Mouse (Mus musculus) NIH3T3 (cell line): ENCODE data around the gene Cramp1l.

Experiments
- DNase-seq: peaks from one replicate; pipeline ENCODE4 v3.0.0-alpha.2; 2012; ENCODE audit warnings: low read depth

Cramp1l gene

DNA sequence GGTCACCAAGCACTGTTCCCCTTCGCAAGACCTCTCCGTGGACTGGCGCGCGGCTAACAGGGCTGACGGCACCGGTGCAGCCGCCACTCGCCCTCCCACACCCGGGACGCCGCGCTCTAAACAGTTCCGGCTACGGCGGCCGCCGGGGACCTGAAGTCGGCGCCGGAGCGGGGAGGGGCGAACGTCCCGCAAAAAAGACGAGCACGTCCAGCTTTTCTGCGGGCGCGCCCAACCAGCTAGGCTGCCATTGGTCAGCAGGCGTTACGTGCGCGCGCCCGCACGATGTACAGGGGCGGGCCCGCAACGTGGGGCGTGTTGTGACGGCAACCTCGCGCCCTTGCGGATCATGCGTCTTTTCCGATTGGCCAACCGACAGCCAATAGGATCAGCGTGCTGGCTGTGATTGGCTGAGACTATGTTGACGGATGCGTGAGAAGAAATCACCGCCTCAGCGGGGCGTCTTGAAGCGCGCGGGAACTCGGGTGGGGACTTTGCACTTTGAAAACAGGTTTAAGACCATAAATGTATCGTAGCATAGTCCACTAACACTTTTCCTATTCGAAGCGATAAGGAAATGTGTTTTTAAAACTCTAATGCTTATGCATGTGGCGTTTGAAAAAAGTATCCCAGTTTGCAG is at the start of gene Cramp1l, which contains the start of gene Ift140:
Gene Cramp1l (minus strand): TSS at position 134 of the 637 bp plus-strand sequence.
Gene Ift140 (plus strand): TSS at position 431 of the 637 bp plus-strand sequence.
- DNase-seq = peak; percentile 100

DNA sequence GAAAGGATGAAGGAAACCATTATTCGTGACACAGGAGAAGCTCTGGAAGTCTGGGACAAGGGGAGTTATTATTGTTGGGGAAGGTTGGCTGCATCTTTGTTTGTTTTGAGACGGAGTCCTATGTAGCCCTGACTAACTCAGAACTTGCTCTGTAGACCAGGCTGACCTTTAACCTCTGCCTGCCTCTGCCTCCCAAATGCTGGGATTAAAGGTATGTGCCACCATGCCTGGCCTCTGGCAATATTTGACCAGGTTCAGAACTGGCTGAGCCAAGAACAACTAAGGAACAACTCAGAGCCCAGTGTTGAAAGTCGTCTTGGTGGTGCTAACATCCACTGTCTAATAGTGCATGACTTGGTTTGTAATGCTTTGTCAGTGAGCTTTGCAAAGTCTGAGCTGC is 49.6 kb upstream of the Cramp1l start:
- no peak for DNase-seq

DNA sequence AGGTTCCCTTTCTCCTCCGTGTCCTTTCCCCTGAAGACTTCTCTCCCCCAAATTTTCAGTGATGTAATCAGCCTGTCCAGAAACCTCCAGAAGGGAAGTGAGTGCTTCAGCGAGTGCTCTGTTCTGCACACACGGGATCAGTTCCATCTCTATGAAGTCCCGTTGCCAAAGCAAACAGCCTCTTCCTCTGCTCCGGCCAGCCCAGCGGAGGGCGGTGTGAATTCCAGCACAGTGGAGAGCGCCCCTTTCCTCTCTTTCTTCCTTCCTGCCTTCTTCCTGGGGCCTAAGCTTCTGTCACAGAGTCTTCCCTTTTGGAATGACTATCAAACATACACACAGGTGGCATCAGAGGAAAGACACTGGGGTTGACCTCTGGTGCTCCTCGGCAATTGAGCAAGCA is 48.8 kb upstream of the Cramp1l start:
- DNase-seq = peak; percentile 30

DNA sequence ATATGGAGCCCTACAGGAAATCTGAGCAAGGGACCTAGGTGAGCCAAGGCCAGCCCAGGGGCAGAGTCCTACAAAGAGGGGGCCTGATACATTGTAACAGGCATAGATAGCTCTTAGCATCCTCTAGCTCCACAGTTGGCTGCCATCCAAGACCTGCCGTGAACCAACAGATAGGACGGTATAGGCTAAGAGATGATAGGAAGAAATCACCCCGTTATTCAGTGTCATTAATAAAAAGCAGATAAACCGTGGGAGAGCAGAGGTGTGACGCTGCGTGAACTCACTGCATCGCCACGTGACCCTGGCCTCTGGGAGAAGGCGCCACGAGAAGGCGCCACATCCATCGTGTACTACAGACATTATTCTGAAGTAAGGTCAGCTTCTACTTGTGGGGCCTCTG is 48.3 kb upstream of the Cramp1l start:
- no peak for DNase-seq

DNA sequence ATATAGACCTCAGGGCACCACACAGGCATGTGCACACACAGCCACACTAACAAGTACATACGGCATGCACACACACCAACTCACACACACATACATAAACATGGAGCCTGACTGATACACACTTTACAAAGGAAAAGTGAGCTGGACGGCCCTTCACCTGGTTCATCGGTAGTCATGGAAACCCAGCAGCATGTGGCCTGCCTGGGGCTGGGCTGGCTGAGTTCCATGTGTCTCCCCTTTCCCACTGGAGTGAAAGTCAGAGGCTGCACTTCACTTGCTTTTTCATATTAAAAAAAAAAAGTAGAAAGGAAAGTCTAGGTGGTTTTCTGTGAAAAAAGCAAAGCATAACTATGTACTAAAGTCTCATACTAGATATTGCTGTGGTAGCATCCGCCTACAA is 47.7 kb upstream of the Cramp1l start:
- no peak for DNase-seq

DNA sequence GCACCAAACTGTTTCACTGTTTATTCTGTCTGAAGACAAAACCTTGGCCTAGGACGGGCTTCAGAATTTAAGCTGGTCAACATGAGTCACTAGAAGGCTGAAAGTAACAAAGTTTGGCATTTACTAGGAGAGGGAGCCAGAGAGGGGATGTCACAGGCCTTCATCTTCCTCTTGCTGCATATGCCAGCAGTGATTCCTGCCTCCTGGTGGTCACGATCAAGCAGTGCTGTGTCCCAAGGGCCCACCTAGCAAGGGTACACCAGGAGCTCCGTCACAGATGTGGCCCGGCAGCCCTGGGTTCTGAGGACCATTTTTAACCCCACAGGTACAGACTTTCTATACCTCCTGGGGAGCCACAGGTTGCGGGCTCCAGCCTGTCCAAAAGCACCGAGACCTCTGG is 41.5 kb upstream of the Cramp1l start:
- DNase-seq = no peak

DNA sequence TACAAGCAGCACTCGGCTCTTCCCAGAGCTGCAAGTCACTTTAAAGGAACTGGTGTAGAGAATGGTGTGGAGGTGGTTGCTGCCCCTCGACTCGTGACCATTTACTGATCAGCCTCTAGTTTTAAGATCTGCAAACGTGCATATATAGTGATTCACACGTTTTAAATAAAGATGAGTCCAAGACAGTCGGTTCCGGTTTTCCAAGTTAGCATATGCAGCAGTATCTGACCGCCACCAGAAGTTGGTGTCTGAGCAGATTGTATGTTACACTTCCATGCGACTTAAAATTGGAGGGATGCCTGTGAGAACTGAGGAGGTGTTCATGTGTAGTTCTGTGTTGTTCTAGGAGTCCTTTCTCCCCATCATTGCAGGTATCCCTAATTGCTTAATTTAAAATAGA is 37.7 kb upstream of the Cramp1l start:
- no peak for DNase-seq

DNA sequence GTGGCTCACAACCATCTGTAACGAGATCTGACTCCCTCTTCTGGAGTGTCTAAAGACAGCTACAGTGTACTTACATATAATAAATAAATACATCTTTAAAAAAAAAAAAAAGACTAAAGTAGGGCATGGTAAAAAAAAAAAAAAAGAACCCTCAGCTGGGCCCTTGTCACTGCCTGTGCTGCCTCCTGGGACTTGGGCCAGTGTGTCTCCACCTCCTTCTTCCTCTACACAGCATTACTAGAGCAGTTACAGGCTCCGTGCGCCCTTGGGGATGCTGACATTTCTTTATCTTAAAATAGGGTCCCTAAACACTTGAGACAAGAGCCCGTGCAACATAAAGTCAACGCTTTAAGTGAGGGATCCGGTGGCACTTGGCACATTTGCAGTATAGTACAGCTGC is 31.6 kb upstream of the Cramp1l start:
- no peak for DNase-seq

DNA sequence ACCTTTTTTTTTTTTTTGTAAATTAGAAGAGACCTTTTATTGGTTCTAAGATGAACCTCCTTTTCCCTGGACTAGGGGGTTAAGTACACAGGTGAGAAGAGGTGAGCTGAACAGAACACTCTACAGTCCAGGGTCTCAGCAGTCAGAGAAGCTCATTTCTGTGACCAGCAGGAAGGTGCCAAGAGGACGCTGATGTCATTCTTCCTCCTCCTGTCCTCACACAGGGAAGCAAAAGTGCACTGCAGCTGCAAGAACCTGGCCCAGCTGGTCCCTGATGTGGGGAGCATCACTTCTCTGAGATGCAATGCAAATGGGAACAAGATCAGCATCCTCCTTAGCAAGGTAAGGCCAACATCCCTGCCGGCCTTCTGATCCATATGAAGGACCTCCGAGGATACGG is 29.7 kb upstream of the Cramp1l start:
- no peak for DNase-seq

DNA sequence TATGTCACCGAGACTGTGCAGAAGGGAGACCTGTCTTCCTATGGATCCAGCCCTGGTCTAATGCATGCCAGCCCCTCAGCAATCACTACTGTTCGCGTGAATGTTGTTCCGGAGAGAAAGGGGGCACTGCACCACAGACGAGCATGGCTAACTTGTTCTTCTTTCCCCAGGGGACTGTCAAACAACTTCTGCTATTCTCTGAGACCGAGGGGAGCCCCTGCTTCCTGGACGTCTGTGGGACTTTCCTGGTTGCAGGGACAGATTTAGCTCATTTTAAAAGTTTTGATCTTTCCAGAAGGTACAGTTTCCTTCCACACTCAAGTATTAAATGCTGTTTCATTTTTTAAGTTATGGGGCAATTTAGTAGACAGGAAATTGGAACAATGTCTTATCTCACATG is 29.3 kb upstream of the Cramp1l start:
- no peak for DNase-seq

DNA sequence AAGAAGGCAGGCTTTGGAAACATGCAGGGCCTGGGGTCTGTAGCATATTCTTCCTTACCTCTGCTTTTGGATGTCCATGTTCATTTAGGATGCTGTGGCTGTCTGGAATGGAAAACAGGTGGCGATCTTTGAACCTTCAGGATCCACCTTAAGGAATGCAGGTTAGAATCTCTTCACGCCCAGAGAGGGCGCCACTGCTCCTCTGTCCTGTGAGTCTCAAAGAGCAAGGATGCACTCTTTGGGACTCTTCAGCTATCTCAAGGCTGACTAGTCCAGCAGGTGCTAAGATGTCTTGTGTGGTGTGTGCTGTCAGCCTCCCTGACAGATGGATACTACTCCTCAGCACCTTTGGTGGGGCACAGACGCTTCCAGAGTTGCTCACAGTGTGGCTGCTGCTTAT is 20.6 kb upstream of the Cramp1l start:
- peak; percentile 56 for DNase-seq

DNA sequence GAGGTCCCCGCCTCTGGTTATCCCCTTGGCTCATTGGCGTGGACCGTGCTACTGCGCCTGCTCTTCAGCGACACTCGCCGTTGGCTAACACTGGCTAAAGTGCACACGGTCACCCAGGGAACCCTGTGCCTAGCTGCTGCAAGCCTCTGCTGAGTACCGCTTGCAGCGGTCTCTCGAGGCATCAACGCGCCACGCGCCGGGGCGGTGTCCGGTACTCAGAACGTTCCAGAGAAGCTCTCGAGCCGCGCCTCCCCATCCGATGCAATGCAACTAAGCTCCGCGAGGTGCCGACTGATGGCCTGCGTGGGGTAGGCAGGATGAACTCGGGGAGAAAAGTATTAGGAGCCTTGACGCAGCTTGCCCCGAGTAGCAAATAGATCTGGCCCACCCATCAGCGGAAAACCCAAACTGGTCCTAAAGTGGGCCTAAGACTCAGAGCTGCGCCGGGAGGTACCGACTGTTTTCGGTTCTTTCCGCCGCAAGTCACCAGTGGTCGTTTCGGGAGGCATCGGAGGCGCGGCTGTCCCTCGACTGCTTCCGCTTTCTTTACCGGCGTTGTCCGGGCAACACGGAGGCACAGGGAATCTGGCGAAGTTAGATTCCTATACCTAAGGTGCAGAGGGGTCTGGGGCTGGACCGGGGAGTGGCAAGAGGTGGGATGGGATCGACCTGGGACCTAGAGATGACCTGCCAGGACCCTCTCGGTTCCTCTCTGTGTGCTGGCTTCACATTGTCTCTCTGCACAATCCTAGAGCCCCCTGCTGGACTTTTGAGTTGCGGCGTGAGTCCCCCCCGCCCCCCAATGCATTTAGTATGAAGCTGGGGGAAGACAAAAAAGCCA is 924 bp upstream of the Cramp1l start:
- DNase-seq = peak; percentile 55

DNA sequence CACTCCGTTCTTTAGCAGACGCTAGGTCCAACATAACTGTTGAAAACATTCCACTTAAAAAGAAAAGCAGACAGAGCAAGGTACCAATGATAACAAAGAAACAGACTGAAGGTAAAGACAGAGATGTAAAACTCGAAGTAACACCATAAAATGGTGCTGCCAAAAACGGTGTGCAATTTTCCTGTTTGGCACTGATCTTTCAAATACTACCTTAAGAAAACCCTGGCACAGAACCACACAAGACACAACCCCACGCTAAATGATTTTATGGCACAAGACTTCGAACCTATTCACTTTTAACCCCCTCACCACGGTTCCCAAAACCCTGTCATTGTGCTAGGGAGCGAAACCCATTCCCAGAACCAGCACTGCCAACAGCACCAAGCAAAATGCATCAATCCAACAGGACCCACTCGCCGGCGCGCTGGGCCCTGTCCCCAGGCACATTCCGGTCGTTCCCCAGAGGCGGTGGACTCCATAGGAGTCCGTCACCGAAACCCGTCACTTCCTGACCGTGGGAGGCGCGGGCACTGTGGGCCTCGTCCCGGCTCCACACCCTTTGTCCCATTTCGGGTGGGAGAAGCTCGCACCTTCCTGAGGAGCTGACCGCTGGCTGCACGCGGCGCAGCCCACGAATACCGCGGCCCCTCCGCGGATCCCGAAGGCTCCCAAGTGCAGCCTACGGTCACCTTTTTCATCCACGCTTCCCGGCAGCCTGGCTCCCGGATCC is 582 bp downstream of the Cramp1l start:
- DNase-seq = peak; percentile 41

DNA sequence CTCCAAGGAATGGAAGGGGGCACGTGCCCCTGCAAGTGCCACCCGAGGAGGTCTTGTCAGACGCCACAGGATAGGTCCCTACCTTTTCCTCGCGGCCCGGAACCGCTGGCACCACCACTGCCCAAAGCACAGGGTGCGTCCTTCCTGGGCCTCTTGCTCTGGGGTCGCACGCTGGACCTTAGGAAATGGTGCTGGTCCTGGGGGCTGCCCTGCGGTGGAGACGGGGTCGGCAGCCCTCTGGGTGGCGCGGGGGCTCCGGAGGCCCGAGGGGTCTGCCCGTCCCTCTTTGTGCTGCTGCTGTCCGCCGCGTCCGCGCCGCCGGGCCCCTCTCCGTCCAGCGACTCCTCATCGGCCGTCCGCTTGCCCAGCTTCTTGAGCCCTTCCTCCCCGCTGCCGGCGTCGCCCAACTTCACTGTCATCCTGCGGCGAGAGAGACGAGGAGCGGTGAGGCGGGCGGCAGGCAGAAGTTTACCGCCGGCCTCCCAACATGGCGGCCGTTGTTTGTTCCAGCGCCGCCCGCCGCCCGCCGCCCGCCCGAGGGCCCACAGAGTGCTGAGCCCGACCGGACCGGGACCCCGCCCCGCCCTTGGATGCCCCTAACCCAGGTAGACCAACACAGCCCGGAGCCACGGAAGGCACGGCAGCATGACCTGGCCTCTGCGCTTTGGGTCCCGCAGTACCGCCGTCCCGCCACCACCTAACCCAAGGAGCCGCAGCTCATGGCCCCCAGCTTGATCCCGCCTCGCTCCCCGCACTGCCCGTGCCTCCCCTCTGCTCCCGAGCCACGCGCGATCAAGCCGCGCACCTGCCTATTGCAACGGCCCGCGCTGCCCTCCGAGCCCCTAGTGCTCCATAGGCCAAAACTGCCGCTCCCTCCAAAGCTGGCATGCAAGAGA is 1.7 kb downstream of the Cramp1l start:
- DNase-seq = peak; percentile 64

DNA sequence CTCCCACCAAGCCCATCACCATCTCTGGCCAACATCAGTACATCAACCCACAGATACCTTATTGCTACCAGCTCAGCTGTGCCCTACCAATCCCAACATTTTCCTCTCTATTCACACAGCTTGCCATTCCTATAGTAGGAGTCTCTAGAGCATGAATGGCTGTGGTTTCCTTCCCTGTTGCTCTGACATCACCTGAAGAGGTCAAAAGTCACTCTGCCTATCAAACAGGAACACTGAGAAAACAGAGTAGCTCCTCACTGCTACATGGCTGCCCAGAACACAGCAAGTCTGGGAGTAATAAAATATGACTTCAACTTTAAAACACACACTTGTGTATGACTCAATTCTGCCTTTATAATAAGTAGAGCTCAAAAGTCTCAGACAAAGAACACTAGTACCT is 8.1 kb downstream of the Cramp1l start:
- no peak for DNase-seq

DNA sequence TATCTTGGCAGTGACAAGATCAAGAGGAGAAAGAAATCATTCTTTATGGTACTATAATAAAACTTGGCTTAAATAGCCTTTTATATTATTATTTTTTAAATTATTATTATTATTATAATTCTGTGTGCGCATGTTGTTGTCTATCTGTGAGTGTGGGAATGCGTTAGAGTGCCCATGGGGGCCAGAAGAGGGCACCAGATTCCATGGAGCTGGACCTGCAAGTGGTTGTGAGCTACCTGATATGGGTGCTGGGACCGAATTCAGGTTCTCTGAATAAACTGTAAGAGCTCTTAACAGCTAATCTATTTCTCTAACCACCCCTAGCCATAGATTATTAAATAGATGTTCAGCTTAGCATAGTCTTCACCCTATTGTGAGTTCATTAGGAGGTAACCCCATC is 10.5 kb downstream of the Cramp1l start:
- peak; percentile 18 for DNase-seq

DNA sequence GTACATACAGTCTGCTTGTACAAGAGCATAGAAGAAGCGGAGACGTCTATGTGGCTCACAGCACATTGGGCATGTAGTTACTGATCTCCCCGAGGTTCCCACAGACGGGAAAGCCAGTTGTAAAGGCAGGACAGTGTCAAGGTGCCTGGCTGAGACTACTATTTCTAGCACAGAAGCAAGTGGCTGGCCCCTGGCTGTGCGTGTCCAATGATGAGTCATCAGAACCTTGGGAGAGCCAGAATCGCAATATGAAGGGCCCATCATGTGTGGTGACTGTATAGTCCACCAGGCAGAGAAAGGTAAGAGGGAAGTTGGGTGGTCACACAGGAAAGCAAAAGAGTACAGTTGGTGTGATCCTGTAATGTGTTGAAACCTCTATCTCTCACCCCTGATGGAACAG is 20.9 kb downstream of the Cramp1l start:
- no peak for DNase-seq

DNA sequence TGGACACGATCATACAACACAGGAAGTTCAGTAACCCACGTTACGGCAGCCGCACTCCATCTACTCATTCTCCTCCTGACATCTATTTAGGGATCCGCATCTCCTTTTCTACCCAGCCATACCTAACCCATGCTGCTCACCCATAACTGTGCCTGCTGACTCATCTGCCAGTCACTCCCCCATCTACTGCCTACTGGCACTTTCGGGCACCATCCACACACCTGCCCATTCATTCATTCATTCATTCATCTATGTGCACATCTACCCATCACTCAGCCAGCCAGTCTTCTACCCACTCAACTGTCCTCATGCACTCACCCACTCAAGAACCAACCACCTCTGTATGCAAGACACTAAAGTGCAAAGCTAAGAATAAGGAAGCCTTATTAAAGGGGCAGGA is 28.4 kb downstream of the Cramp1l start:
- no peak for DNase-seq

DNA sequence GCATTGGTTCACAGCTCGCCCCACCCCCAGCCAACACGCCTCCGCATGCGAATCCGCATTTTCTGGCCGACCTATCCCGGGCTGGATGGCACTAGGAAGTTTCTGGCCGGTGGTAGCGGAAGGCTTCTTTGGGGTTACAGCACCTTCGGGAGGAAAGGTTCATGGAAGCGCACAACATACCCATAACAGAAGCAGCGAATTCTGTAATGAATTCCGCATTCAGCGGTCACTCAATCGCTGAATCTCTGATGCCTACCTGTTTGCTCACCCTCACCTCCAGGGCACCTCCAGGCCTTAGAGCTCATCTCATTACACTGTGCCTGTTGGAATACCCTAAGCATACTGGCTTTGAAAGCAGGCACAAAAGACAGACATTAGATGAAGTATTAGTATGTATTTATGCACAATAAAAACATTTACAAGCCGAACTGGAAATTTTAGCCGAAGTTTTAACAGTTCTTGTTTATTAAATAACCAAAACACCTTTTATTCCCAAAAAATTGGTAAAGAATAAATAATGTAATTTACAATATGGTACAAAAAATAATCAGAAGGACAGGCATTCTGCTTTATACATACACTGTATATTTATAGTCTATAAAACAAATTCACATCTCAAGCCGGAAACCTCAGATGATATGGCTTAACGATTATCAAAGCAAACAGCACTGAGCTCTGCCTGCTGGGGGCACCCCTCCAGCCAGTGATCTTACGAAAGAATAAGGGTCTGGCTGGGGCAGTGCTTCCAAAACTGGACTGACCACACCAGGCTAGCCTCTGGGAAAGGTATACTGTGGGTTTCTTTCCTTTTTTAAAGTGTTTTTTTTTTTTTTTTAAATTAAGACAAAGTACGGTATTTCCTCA is 54.5 kb downstream of the Cramp1l start:
- DNase-seq = no peak

DNA sequence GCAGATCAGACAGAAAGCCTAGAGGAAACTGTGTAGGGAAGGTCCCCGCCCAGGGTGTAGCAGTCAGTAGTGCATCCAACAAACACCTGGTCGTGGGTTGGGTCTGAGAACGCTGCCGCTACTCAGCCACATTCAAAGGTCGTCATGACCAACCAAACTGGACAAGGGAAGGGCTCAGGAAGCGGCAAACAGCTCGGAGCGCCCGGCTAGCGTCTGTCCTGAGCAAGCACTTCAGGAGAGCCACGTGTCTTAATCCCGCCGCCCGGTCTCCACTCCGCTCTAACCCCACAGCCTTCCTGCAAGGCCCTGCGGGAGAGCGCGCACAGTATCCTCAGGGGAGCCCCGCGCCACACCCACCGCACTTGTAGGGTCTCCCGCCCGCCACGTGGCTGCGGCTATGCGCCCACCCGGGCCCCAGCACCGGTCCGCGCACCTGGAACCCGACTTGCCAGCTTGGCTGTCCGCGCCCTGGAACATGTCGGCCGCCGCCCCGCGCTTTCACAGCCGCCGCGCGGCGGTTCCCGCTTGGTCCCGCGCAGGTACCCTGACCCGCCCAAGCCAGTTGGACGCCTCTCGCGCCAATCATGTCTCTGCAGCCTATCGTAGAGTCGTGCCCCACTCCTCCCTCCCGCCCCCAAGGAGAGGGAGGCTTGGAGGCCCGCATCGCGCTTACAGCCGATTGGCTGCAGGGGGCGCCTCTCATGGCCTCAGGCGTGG is 55.3 kb downstream of the Cramp1l start, which contains the start of gene Jpt2:
Gene Jpt2 (minus strand): TSS at position 555 of the 717 bp plus-strand sequence.
- peak; percentile 99 for DNase-seq
